Mouse (Mus musculus) ES-Bruce4 (cell line): ENCODE results near the gene Qrfpr.

Experiments used
- CTCF ChIP-seq: IDR thresholded peaks from one replicate; pipeline ENCODE4 v1.8.1; 2011; ENCODE audit warnings: low read depth, low read length
- EP300 ChIP-seq: IDR thresholded peaks from 2 replicates; pipeline ENCODE4 v1.6.1; 2011; ENCODE audit warnings: low read depth, low read length; ENCODE audit not compliant: insufficient read depth
- POLR2A ChIP-seq: IDR thresholded peaks from one replicate; pipeline ENCODE4 v1.8.1; 2011; ENCODE audit warnings: low read length; ENCODE audit not compliant: insufficient read depth

- TF ChIP-seq CTCF, result no peak
- no peak for TF ChIP-seq EP300
- no peak for TF ChIP-seq POLR2A
These were observed at the start of gene Qrfpr for GRCm38 (mm10) chr3:36221743-36222682.
